Mouse (Mus musculus) kidney, adult 2 months (tissue): ENCODE data around the gene 1810046K07Rik. TPM values are rescaled to one million over a fixed set of nuclear protein-coding genes. Genes with fewer than 3 reads are reported as not detected.
A peak's percentile ranks its signal among the peaks of the same experiment; 100 is the strongest.

Source experiments
- DNase-seq: peaks from one replicate; pipeline ENCODE4 v3.0.0; 2021
- H3K27ac ChIP-seq: fragments of 200-500 bp; 2 replicates; pipeline ENCODE4 v1.5.1; 2012; ENCODE audit warnings: low read depth, low read length, control low read depth, inconsistent platforms; ENCODE audit not compliant: insufficient read depth
- H3K27me3 ChIP-seq: fragments of 200-500 bp; replicated peaks from 2 replicates; pipeline ENCODE4 v1.6.1; 2012; ENCODE audit warnings: mild to moderate bottlenecking, moderate library complexity, low read length, inconsistent platforms; ENCODE audit not compliant: control insufficient read depth, insufficient read depth
- H3K36me3 ChIP-seq: fragments of 200-500 bp; 2 replicates; pipeline ENCODE4 v1.6.1; 2012; ENCODE audit warnings: mild to moderate bottlenecking, moderate library complexity, low read length, inconsistent platforms; ENCODE audit not compliant: control insufficient read depth, insufficient read depth
- H3K4me1 ChIP-seq: fragments of 200-500 bp; 2 replicates; pipeline ENCODE4 v1.6.1; 2011; ENCODE audit warnings: low read length; ENCODE audit not compliant: control insufficient read depth, insufficient read depth
- H3K4me3 ChIP-seq: fragments of 200-500 bp; 2 replicates; pipeline ENCODE4 v1.5.1; 2011; ENCODE audit warnings: mild to moderate bottlenecking, low read depth, low read length, control low read depth; ENCODE audit not compliant: insufficient read depth
- CTCF ChIP-seq: fragments of 200-500 bp; conservative IDR thresholded peaks from 2 replicates; pipeline ENCODE4 v1.5.1; 2011; ENCODE audit warnings: low read depth, mild to moderate bottlenecking, control low read depth, low read length, moderate library complexity, mixed read lengths; ENCODE audit not compliant: insufficient read depth, insufficient read length
- POLR2A ChIP-seq: fragments of 200-500 bp; IDR thresholded peaks from one replicate; pipeline ENCODE4 v1.6.1; 2011; ENCODE audit warnings: low read depth, low read length, control low read depth
- WGBS: fragments of 180-500 bp; shearing (Covaris S2); methylation state at CpG from one replicate; pipeline ENCODE4 v1.1.7; 2018; 5-methylcytosine and 5-hydroxymethylcytosine counted together
- polyA plus RNA-seq: library from polyadenylated mRNA; depleted of rRNA; stranded (reverse); fragments of >200 nt; gene quantifications from 2 replicates; pipeline ENCODE4 v1.2.3, GENCODE M21; 2012

The 1810046K07Rik gene
- polyA plus RNA-seq, 1 experiment, result 0.39 TPM

DNA sequence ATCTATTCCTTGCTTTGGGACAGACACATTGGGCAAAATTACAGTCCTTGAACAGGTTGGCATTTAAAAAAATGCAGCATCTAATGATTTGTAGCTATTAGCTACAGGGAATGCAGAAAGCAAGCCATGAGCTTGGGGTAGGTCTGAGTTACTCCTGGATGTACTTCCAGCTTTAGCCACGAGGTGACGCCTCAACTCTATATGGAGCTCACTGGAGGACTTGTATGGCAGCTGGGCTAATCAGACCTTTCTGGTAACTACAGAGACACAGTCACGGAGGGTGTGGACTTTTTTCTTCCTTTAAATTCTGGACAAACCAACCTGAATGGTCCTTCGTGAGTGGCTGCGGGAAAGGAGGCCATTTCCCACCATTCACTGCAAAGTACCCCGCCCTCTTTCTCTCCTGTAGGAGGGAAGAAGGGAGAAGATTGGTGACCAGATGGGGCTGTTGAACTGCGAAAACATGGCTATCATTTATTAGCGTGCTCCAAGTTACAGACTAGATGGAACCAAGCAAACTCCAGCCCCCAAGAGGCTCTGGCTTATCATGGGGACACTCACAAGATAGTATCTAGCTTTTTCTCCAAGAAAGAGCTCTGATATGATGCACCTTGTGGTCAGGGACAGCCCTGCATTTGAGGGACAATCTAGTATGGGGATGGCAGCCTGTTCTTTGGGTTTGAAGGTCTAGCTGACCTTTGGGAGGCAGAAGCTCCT is 6.7 kb upstream of the 1810046K07Rik start:
- Histone ChIP-seq H3K27ac (no peak overlapping the region), H3K4me1 (no peaks in the 10 kb centered on the region), H3K36me3 (no peaks in the 10 kb centered on the region), H3K27me3 (no peaks in the 10 kb centered on the region), H3K4me3 (no peak overlapping the region)
- WGBS, result 16% methylated on average over 8 of the region's 8 CpGs
- TF ChIP-seq POLR2A (no peak), CTCF (peak; percentile 94)
- peak; percentile 72 for DNase-seq

DNA sequence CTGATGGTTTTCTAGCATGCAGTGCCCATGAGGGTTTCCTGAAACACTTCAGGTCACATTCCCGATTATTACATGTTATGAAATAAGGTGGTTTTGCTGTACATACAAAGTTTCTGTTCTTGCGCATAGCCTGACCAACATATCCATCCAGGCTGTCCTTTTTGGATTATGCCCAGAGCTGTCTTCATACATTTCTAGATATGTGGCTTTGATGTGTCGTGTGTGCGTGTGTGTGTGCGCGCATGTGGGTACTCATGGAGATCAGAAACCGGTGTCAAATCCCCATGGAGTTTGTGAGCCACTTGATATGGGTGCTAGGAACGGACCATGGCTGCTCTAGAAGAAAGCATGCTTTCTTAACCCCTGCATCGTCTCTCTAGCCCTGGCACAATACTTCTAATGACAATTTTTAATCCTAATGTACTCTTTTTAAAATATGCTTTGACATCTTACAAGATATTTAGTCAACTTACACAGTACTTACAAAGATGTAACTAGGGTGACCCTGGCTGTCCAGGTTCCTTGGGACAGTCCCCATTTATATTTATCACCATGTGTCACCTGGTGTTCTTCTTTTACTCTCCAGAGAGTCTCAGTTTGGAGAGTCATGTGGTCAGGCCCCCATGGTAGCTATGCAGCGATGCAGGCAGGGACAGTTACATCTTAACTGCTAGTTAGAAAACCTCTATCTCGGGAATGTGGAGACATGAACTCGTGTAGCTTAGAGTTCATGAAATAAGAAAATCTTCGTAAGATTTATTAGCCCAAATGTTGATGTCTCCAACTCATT is 2.9 kb upstream of the 1810046K07Rik start:
- H3K27me3 ChIP-seq, result no peaks in the 10 kb centered on the region
- WGBS, result 82% methylated on average over 13 of the region's 13 CpGs

DNA sequence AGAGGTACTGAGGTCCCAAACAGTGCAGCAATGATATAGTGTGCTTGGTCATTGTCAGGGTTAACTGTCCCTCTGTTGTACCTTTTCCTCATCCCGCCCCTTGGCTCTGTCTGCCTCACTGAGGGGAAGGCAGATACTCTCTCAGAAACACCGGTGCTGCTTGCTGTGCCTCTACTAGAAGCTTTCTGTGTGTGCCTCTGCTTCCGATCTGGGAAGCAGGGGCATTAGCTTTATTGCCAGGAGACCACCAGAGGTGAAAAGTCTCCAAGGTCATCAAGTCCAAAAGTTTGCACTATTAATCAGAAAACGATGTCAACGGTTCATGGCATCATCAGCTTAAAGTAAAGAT is 1.2 kb downstream of the 1810046K07Rik start:
- Histone ChIP-seq H3K4me3 (no peak overlapping the region), H3K4me1 (no peaks in the 10 kb centered on the region), H3K27ac (no peak overlapping the region), H3K36me3 (no peaks in the 10 kb centered on the region), H3K27me3 (no peaks in the 10 kb centered on the region)
- no peak for DNase-seq
- WGBS, result 76% methylated on average over 5 of the region's 5 CpGs
- TF ChIP-seq POLR2A, result no peak
- TF ChIP-seq CTCF, result no peak

More for the DNA sequence above, 2.9 kb upstream of the 1810046K07Rik start:
- no peaks in the 10 kb centered on the region for H3K4me1 ChIP-seq
- TF ChIP-seq CTCF (no peak), POLR2A (no peak)
- no peak overlapping the region for H3K27ac ChIP-seq
- no peak for DNase-seq
- no peaks in the 10 kb centered on the region for H3K36me3 ChIP-seq
- no peak overlapping the region for H3K4me3 ChIP-seq

DNA sequence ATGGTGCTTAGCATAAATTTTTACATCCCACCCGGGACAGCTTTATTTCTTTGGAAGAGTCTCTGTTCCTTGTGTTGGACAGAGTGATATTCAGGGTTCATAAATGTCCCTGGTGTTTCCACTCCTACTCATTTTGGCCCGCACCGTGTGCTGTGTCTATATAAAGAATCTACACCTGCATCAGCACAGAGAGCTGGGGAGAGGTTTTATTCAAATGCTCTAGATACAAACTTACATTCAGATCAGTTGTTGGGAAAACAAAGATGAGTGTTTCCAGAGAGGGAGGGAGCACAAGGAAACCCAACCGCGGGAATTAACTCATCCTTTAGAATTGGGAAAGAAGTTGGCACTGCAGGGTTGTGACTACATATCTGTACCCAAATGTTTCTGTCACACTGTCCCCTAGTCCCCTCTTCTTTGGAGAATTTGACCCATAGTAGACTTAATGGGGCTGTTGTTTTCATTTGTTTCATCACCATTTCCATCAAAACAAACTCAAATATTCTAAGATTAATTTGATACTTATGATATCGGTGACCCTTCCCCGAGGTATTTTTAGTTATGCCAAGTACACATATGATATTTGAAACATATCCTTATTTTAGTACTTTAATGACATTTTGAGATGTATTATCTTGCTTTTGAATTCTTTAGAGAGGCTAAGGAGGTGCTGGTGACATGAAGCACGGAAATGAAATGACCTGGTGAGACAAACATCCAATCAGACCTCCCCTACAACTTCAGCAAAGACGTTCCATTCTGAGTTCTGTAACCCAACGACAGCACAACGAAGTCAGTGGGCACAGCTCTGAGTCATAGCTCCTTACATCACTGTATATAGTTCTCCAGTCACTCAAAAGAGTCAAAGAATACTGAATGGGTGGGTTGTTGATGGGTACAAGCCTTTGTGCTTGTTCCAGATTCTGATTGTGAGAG is 1.8 kb downstream of the 1810046K07Rik start:
- no peak overlapping the region for H3K27ac ChIP-seq
- 68% methylated on average over 11 of the region's 11 CpGs for WGBS

DNA sequence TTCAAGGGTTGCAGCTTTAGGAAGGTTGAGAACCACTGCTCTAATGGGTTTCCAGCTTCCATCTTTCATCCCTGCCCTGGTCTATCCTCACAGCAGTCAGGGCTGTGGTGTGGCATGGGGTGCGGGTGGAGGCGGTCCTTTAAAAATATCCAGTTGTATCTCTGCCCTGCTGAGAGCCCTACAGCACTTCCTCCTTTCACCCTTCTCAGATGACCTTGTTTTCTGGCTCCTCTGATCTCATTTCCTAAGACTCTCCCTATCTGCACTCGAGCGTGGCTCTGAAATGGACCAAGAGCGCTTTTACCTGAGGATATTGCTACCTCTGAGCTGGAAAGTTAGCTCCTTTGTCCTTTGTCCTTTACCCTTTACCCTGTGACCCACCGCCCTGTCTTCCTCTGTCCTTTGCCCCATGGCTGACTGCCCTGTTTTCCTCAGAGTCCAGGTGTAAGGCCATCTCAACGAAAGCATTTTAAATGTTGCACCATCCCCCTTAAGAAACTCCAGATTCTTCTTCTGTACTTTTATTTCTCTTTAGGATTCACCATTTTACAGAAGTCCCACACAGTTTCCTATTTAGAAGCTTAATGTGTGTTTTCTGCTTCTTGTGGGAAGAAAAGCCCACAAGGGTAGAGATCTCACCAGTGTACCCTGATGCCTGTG is 4.2 kb downstream of the 1810046K07Rik start:
- Histone ChIP-seq H3K36me3 (no peaks in the 10 kb centered on the region), H3K4me1 (no peaks in the 10 kb centered on the region), H3K27ac (no peak overlapping the region), H3K27me3 (no peaks in the 10 kb centered on the region), H3K4me3 (no peak overlapping the region)
- no peak for DNase-seq
- TF ChIP-seq POLR2A, result no peak
- no peak for TF ChIP-seq CTCF
- WGBS, result 49% methylated on average over 7 of the region's 7 CpGs

More for the DNA sequence above, 1.8 kb downstream of the 1810046K07Rik start:
- DNase-seq, result no peak
- TF ChIP-seq POLR2A (no peak), CTCF (no peak)
- Histone ChIP-seq H3K36me3 (no peaks in the 10 kb centered on the region), H3K4me3 (no peak overlapping the region), H3K4me1 (no peaks in the 10 kb centered on the region), H3K27me3 (no peaks in the 10 kb centered on the region)

DNA sequence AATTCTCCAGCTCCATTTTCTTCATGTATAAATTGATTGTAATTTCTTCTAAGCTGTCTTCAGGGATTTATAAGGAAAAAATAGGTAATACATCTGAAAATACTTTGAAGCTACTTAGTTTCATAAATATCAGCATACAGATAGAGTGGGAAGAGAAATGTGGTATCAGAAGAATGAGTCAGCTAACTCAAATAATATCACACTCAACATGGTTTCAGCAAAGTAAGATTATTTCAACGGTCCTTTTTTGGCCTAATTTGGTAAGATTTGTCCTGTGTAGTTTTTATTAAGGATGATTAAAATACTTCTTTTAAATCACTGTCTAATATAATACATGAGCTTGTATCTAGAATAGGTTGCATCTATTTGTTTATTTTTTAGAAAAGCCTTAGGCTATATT is 8.6 kb downstream of the 1810046K07Rik start:
- H3K27ac ChIP-seq, result no peak overlapping the region
- TF ChIP-seq CTCF, result no peak
- TF ChIP-seq POLR2A, result no peak

DNA sequence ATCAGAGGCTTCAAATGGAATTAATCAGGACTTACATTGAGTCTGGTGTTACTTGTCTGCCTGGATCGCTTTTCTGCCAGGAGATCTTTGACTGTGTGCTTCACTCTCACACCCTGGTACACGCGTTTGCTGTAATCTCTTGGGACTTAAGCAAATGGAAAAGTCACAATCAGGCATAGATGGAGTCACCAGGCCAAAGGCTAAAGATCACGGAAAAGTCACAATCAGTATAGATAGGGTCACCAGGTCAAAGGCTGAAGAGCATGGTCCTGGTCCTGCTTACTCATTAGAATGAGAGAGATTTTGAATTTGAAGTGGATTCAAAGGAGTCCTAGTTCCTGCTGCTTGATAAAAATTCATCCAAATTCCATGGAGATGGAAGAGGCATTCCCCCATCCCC is 10.5 kb downstream of the 1810046K07Rik start:
- Histone ChIP-seq H3K4me1 (no peaks in the 10 kb centered on the region), H3K27me3 (no peaks in the 10 kb centered on the region), H3K4me3 (no peak overlapping the region), H3K27ac (no peak overlapping the region), H3K36me3 (no peaks in the 10 kb centered on the region)
- TF ChIP-seq CTCF (no peak), POLR2A (no peak)
- no peak for DNase-seq
- WGBS, result 91% methylated on average over 4 of the region's 4 CpGs

More for the DNA sequence above, 8.6 kb downstream of the 1810046K07Rik start:
- 84% methylated on average over 1 of the region's 1 CpGs for WGBS
- no peaks in the 10 kb centered on the region for H3K4me1 ChIP-seq
- H3K36me3 ChIP-seq, result no peaks in the 10 kb centered on the region
- H3K27me3 ChIP-seq, result no peaks in the 10 kb centered on the region
- DNase-seq, result no peak
- no peak overlapping the region for H3K4me3 ChIP-seq
